Mouse (Mus musculus) lung, postnatal 25 days (tissue): ENCODE measurements around the gene Acsm5.
"Not testable (repeated sequence)": the region's sequence is repeated elsewhere in the genome, so short reads cannot be mapped to it uniquely, and the experiment has no call there.

Experiments
- DNase-seq: peaks from one replicate; pipeline ENCODE4 v3.0.0; 2022; ENCODE audit warnings: low spot score

The Acsm5 gene

GRCm38 (mm10) chr7:119545572-119545971 is 26.3 kb downstream of the Acsm5 start:
- no peak for DNase-seq

DNA sequence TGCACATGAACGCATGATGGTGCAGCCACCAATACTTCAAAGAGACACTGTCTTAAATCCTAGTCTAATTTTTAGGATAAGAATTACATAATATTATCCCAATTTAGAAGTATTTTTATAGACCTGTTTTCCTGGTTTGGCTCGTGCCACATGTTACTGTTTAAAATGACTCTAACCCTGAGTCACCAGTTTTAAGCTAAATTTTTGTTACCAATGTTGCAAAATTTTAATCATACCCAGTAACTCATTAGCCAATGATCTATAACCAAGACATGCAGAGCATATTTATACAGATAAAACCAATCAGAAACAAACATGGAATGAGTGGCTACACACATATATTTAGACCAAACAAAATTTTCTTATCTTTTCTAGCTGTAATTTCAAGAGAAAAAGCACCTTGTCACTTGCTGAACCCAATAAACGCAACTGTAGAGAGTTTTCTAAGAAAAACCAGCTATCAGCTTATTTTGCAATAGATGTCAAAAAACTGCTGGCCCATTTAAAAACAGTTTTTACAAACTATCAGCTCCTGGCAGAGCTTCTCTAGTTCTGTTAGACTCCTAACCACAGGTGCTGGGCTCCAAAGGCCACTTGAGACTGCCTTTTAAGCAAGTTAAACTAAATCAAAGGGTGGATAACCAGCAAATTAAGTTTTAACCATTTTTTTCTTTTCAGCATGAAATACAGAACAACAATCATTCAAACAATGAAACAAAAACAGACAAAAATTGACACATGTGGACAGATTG is 31.4 kb downstream of the Acsm5 start:
- DNase-seq = no peak

DNA sequence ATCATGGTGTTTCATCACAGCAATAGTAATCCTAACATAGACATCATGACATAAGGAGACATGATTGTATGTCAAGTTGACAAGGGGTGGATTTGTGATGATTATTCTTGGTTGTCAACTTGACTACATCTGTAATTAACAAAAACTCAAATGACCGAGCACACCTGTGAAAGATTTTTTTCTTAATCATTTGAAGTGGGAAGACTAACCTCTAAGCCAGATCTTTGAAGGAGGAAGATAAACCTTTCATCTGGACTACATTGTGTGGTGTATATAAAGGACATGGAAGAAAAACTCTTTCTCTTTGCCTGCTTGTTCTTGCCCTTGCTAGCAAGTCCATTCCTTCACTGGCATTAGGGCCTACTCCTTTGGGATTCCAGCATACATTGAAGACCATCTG is 34.8 kb downstream of the Acsm5 start, which contains the start of gene Acsm2:
TSS of gene Acsm2 (plus strand) at position 301 of the 400 bp plus-strand sequence.
- DNase-seq = no peak

- DNase-seq = peak; percentile 3
Measured at GRCm38 (mm10) chr7:119559789-119560451, 40.7 kb downstream of the Acsm5 start.

GRCm38 (mm10) chr7:119560452-119560835 is 41.2 kb downstream of the Acsm5 start:
- no peak for DNase-seq

GRCm38 (mm10) chr7:119561441-119561840 is 42.2 kb downstream of the Acsm5 start:
- no peak for DNase-seq

DNA sequence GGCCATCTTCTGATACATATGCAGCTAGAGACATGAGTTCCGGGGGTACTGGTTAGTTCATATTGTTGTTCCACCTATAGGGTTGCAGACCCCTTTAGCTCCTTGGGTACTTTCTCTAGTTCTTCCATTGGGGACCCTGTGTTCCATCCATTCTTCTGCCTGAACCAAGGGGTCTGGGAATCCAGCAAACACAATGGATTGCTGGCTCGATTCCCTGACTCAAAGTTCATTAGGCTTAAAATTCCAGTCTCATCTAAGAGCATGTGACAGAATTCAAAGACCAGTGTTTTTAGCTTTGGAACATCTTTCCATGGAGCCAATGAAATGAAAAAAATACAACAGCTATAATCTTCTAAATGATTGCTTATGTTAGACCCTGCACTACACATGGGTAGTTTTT is 43.2 kb downstream of the Acsm5 start:
- not testable (repeated sequence) for DNase-seq

GRCm38 (mm10) chr7:119594530-119595107 is 75.4 kb downstream of the Acsm5 start:
- DNase-seq = no peak
